Mouse (Mus musculus) olfactory bulb, adult 2 months (tissue): Measurements from ENCODE around the gene Eid2. TPM values are rescaled to one million over a fixed set of nuclear protein-coding genes. Genes with fewer than 3 reads are reported as not detected.

ENCODE experiments used
- H3K27ac ChIP-seq: fragments of 200-500 bp; 2 replicates; pipeline ENCODE4 v1.5.1; 2012; ENCODE audit warnings: low read depth, low read length; ENCODE audit not compliant: insufficient read depth
- H3K4me1 ChIP-seq: fragments of 200-500 bp; 2 replicates; pipeline ENCODE4 v1.6.1; 2012; ENCODE audit warnings: low read length; ENCODE audit not compliant: control insufficient read depth, insufficient read depth
- H3K4me3 ChIP-seq: fragments of 200-500 bp; 2 replicates; pipeline ENCODE4 v1.5.1; 2012; ENCODE audit warnings: mild to moderate bottlenecking, low read depth, low read length, moderate library complexity; ENCODE audit not compliant: insufficient read depth
- CTCF ChIP-seq: fragments of 200-500 bp; IDR thresholded peaks from 2 replicates; pipeline ENCODE4 v1.5.1; 2012; ENCODE audit warnings: low read depth, mild to moderate bottlenecking, low read length, moderate library complexity; ENCODE audit not compliant: insufficient read depth
- POLR2A ChIP-seq: fragments of 200-500 bp; IDR thresholded peaks from 2 replicates; pipeline ENCODE4 v1.6.1; 2012; ENCODE audit warnings: mild to moderate bottlenecking, low read depth, low read length, moderate library complexity; ENCODE audit not compliant: insufficient read depth
- WGBS: fragments of 180-500 bp; shearing (Covaris S2); methylation state at CpG from one replicate; pipeline ENCODE4 v1.1.7; 2018; 5-methylcytosine and 5-hydroxymethylcytosine counted together
- polyA plus RNA-seq: library from polyadenylated mRNA; stranded (reverse); fragments of >200 nt; gene quantifications from 2 replicates; pipeline ENCODE4 v1.2.4, GENCODE M21; 2012; ENCODE audit warnings: low replicate concordance; ENCODE audit not compliant: missing spikeins, insufficient read depth, insufficient read length

Eid2 gene
- polyA plus RNA-seq, 1 experiment = not detected

GRCm38 (mm10) chr7:28278279-28278652, 10.6 kb downstream of the Eid2 start:
- Histone ChIP-seq H3K4me3 (peak overlapping the region; percentile 92), H3K4me1 (peaks cover 13% of the 10 kb centered on the region), H3K27ac (no peak overlapping the region)
- WGBS = 84% methylated on average over 7 of the region's 7 CpGs
- no peak for TF ChIP-seq POLR2A
- no peak for TF ChIP-seq CTCF

- no peak overlapping the region for H3K4me3 ChIP-seq
- WGBS = 77% methylated on average over 7 of the region's 7 CpGs
- no peak overlapping the region for H3K27ac ChIP-seq
- no peak for TF ChIP-seq CTCF
- no peak for TF ChIP-seq POLR2A
- H3K4me1 ChIP-seq = peaks cover 13% of the 10 kb centered on the region
These were observed 12.9 kb downstream of the Eid2 start for GRCm38 (mm10) chr7:28280630-28281029.

DNA sequence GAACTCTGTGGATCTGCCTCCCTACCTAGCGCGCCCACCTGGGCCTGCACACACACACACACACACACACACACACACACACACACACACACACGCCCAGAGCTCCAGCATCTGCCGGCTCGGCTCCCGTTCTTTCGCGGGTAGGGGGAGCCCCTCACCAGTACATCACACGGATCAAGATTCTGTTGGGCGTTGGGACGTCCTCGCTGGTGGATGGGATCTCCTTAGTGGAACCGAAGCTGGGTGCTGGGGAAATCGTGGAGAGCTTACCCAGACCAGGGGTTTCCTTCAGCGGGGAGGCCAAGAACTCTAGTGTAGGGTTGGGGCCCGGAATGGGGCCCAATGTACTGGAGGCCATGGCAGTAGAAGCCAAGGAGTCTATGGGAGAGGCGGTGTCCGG, 22.5 kb downstream of the Eid2 start:
- no peak for TF ChIP-seq POLR2A
- H3K4me3 ChIP-seq = peak overlapping the region; percentile 26
- 7% methylated on average over 18 of the region's 18 CpGs for WGBS
- H3K27ac ChIP-seq = no peak overlapping the region
- peaks cover 18% of the 10 kb centered on the region; the same call in 1 of the 2 replicates for H3K4me1 ChIP-seq

DNA sequence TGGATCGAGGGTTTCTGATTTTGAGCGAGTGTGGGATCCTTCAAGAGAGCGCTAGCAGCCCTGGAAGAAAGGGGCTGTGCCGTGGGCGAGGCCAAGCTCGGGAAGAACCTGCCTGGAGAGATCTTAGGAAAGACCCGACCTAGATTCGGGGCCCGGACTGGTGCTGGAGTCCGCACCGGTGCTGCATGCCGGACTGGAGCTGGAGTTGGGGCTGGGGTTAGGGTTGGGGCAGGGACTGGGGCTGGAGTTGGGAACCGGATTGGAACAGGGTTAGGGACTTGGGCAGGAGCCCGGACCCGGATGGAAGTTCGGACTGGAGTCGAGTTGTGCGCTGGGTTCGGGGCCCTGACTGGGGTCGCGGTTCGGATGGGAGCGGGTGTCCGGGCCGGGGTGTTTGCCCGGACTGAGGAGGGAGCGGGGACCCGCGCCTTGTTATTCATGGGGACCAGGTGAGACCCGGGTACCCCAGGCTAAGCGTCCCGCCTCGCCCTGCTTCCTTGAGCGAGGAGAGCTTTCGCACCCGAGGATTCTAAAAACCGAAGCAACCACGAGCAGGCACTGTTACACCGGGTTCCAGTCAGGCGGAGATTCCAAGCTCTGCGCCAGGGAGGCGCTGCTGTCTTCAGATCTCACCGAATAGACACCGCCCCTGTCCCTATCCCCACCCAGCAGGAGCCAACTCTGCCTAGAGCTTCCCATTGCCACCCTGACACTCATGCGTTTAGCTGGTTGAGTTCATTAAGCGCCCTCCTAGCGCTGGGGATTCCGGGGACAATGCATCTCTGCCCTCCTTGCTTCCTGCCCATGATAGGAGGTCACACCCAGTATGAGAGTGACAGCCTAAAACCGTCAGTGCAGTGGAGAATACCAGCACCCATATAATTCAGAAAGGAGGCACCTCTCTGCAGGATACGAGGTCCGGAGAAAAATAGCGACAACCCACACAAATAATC, 23.2 kb downstream of the Eid2 start, which contains the start of gene Selenov:
Selenov (minus strand) TSS at position 549 of the 953 bp plus-strand sequence.
- WGBS = 3% methylated on average over 52 of the region's 52 CpGs
- H3K27ac ChIP-seq = no peak within 1 kb of the TSS
- H3K4me3 ChIP-seq = peak within 1 kb of the TSS; percentile 26
- TF ChIP-seq POLR2A (no peak), CTCF (no peak)
- H3K4me1 ChIP-seq = peaks cover 18% of the 10 kb centered on the region; the same call in 1 of the 2 replicates

DNA sequence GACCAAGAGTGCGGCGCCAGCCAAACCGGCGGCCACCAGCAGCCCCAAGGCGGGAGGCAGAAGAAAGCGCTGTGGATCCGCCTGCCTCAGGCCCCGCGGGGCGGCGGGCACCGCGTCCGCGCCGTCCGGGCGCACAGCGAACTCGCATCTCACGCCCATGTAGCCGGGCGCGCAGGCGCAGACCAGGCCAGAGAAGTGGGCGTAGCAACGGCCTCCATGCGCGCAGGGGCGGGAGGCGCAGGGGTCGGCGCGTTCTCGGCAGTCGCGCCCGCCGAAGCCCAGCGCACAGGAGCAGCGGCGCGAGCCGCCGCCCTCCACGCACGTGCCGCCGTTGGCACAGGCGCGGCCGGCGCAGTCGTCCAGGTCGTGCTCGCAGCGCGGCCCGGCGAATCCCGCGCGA, 26.8 kb downstream of the Eid2 start:
- 3% methylated on average over 63 of the region's 63 CpGs for WGBS
- H3K4me1 ChIP-seq = peaks cover 22% of the 10 kb centered on the region; the same call in 1 of the 2 replicates
- H3K27ac ChIP-seq = no peak overlapping the region
- TF ChIP-seq CTCF (no peak), POLR2A (no peak; the same call in 1 of the 2 replicates)
- peak overlapping the region; percentile 66 for H3K4me3 ChIP-seq

GRCm38 (mm10) chr7:28298837-28299625, 31.4 kb downstream of the Eid2 start:
- WGBS = 8% methylated on average over 43 of the region's 43 CpGs
- no peak overlapping the region for H3K4me3 ChIP-seq
- TF ChIP-seq CTCF (peak; percentile 60), POLR2A (no peak)
- no peak overlapping the region for H3K27ac ChIP-seq
- H3K4me1 ChIP-seq = peaks cover 12% of the 10 kb centered on the region; the same call in 1 of the 2 replicates

DNA sequence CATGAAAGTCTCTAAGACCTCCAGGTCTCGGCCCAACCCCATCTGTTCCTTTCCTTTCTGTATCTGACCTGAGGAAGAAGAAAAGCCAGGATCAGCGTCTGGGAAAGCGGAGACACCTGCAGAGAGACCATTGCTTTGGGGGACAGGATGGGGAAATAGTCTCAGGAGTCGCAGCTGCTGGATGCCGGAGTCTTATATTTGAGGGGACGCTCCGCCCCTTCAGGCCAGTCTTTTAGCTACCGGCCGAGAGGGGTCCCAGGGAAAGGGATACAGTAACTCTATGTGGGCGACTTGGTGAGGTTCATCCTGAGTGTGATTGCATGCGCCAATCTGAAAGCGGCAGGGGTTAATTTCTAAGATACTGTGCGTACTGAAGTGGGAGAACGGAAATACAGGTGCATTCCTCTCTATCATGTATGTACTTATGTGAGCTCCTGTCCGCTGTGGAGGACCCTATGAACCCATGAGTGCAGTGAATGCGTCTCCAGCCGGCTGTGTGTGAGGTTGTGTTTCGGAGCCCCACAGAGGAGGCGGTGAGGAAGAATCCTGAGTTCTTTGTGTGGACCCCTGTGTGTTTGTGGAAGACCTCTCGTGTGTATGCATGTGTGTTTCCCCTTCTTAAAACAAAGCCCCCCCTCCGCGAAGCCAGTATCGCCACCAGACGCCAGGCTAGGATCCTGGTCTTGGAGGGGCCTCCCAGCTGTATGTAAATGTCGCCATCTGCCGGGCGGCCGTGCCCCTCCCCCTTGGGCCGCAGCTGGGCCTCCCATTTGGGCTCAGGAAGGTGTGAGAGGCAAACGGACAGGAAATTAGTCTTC, 34.1 kb downstream of the Eid2 start, which contains the start of gene Dll3:
Dll3 (minus strand) TSS at position 623 of the 818 bp plus-strand sequence.
- H3K27ac ChIP-seq = no peak within 1 kb of the TSS
- H3K4me3 ChIP-seq = 0 out of 2 replicates have a peak within 1 kb of the TSS, but pooled peaks have one; percentile 13
- WGBS = 4% methylated on average over 30 of the region's 30 CpGs
- peak; percentile 35; the same call in 1 of the 2 replicates for TF ChIP-seq CTCF
- no peak for TF ChIP-seq POLR2A
- peaks cover 7% of the 10 kb centered on the region; the same call in 1 of the 2 replicates for H3K4me1 ChIP-seq

- no peak for TF ChIP-seq CTCF
- no peak for TF ChIP-seq POLR2A
- peaks cover 8% of the 10 kb centered on the region; the same call in 1 of the 2 replicates for H3K4me1 ChIP-seq
- no peak overlapping the region for H3K4me3 ChIP-seq
- 84% methylated on average over 10 of the region's 10 CpGs for WGBS
- H3K27ac ChIP-seq = no peak overlapping the region
These were observed 38.0 kb downstream of the Eid2 start for GRCm38 (mm10) chr7:28305641-28306040.
